Mouse (Mus musculus) forebrain, embryonic 13.5 days (tissue): ENCODE results near the gene Ugt1a10. TPM values are rescaled to one million over a fixed set of nuclear protein-coding genes. Genes with fewer than 3 reads are reported as not detected.
"Not testable (repeated sequence)": the region's sequence is repeated elsewhere in the genome, so short reads cannot be mapped to it uniquely, and the experiment has no call there.

ENCODE experiments used
- ATAC-seq: fragments of 200-750 bp; cut with Nextera tagmentation; 2 replicates; pipeline ENCODE4 v1.8.0; 2017
- H3K27ac ChIP-seq: fragments of 300-500 bp; sonication (generic); 2 replicates; pipeline ENCODE4 v1.5.1; 2015; ENCODE audit warnings: inconsistent platforms, mild to moderate bottlenecking, moderate library complexity
- H3K27me3 ChIP-seq: fragments of 300-500 bp; sonication (generic); 2 replicates; pipeline ENCODE4 v1.6.1; 2015; ENCODE audit warnings: mild to moderate bottlenecking, inconsistent platforms
- H3K36me3 ChIP-seq: fragments of 300-500 bp; sonication (generic); 2 replicates; pipeline ENCODE4 v1.6.1; 2015; ENCODE audit warnings: mild to moderate bottlenecking, inconsistent platforms; ENCODE audit not compliant: poor library complexity, severe bottlenecking
- H3K4me1 ChIP-seq: fragments of 300-500 bp; sonication (generic); 2 replicates; pipeline ENCODE4 v1.6.1; 2015; ENCODE audit warnings: inconsistent platforms
- H3K4me2 ChIP-seq: fragments of 300-500 bp; sonication (generic); 2 replicates; pipeline ENCODE4 v1.6.1; 2015; ENCODE audit warnings: inconsistent platforms, mild to moderate bottlenecking, moderate library complexity
- H3K4me3 ChIP-seq: fragments of 300-500 bp; sonication (generic); 2 replicates; pipeline ENCODE4 v1.5.1; 2015; ENCODE audit warnings: mild to moderate bottlenecking, inconsistent platforms
- H3K9ac ChIP-seq: fragments of 300-500 bp; sonication (generic); 2 replicates; pipeline ENCODE4 v1.6.1; 2015; ENCODE audit warnings: mild to moderate bottlenecking, inconsistent platforms
- H3K9me3 ChIP-seq: fragments of 300-500 bp; sonication (generic); replicated peaks from 2 replicates; pipeline ENCODE4 v1.6.1; 2016; ENCODE audit warnings: inconsistent platforms
- WGBS: fragments of 180-500 bp; shearing (Covaris S2); methylation state at CpG from one replicate; pipeline ENCODE4 v1.1.7; 2015; 5-methylcytosine and 5-hydroxymethylcytosine counted together
- polyA plus RNA-seq: library from polyadenylated mRNA; unstranded; fragments of >200 nt; fragmentation: Nextera tagmentation; extraction: Ambion mirVana; gene quantifications from 2 replicates; pipeline ENCODE4 v1.2.1, GENCODE M21; 2015

Gene Ugt1a10
- polyA plus RNA-seq, 1 experiment from 2014 or later = not detected

DNA sequence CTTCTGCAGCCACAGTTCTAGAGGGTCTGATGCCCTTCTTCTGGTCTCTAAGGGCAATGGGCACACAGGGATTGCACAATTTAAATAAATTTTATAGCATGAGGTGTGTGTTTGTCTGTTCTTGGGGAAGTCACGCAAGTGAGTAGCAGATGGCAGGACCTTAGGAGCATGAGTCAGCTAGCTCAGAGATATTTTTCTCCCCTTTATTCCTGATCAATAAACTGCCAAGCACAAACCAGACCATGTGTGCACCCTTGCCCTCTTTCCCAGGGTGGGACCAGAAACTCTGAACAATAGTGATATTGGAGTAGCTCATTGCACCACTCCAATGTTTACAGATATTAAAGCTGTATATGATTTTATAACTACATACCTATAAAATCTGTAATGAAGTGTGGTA is 75.0 kb downstream of the Ugt1a10 start:
- peaks cover 11% of the 10 kb centered on the region for H3K4me1 ChIP-seq
- H3K27me3 ChIP-seq, H3K4me2 ChIP-seq, H3K9ac ChIP-seq, H3K36me3 ChIP-seq, H3K4me3 ChIP-seq, H3K27ac ChIP-seq, ATAC-seq, H3K9me3 ChIP-seq: not testable (repeated sequence)
- WGBS = 90% methylated on average over 1 of the region's 1 CpGs

DNA sequence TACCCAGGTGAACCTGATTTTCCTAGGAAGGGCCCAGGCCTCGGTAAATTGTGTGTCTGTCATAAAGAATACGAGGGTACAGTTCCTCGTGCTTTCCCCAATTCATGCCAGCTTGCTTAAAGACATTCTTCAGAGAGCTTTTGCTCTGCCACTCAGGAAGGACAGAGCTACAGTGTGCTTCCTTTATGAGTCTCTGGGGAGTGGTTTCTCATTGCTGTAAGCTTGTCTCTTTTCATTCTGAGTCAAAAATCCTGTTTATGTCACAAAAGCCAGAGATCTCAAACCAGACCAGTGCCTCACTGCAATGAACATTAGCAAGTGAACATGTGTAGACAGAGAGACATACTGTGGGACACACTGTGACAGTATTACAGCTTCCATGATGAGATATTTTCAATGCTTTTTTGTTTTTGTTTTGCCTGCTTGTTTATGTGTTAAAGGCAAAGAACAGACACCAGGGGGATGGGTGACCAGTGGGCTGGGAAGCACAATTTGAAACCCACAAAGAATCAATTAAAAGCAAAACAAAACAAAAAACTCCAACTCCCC is 78.8 kb downstream of the Ugt1a10 start:
- 33% methylated on average over 3 of the region's 3 CpGs for WGBS
- Histone ChIP-seq H3K9ac (no peak overlapping the region), H3K4me2 (no peak overlapping the region), H3K27me3 (no peaks in the 10 kb centered on the region), H3K36me3 (no peaks in the 10 kb centered on the region), H3K4me3 (no peak overlapping the region), H3K9me3 (no peaks in the 10 kb centered on the region), H3K4me1 (peaks cover 11% of the 10 kb centered on the region), H3K27ac (peak overlapping the region; percentile 31; the same call in 1 of the 2 replicates)
- 0 out of 2 replicates have a peak, but pooled peaks have one; percentile 16 for ATAC-seq

DNA sequence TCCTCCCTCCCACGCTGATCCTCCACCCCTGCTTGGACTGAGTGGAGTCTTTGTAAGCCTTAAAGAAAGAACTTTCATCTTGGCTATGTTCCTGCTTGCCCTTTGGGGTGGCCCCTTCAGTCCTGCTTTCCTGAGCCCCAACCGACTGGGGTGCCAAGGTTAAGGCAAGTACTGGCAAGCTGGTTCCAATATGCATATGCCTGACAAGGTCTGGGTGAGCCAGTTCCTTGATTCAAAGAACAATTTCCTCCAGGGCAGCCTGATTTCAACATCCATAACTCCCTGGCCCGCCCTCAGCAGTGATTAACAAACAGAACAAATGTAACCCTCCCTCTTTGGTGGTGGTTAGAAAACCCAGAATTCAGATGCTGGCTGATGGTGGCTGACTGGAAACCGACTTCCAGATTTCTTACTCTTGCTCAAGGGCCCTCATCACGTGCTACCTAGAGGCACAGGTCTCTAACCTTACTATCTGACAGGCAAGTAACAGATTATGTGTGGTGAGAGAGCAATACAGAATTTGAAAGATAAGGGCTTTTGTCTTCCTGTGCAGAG is 79.3 kb downstream of the Ugt1a10 start, which contains the start of gene Ugt1a6a:
Ugt1a6a (plus strand) TSS at position 353 of the 555 bp plus-strand sequence.
- ATAC-seq = peak; percentile 68
- Histone ChIP-seq H3K27ac (peak within 1 kb of the TSS; percentile 31; the same call in 1 of the 2 replicates), H3K4me1 (peaks cover 11% of the 10 kb centered on the region)
- WGBS = 43% methylated on average over 5 of the region's 5 CpGs
- not testable (repeated sequence) for H3K4me3 ChIP-seq, H3K27me3 ChIP-seq, H3K9ac ChIP-seq, H3K36me3 ChIP-seq, H3K4me2 ChIP-seq, H3K9me3 ChIP-seq

DNA sequence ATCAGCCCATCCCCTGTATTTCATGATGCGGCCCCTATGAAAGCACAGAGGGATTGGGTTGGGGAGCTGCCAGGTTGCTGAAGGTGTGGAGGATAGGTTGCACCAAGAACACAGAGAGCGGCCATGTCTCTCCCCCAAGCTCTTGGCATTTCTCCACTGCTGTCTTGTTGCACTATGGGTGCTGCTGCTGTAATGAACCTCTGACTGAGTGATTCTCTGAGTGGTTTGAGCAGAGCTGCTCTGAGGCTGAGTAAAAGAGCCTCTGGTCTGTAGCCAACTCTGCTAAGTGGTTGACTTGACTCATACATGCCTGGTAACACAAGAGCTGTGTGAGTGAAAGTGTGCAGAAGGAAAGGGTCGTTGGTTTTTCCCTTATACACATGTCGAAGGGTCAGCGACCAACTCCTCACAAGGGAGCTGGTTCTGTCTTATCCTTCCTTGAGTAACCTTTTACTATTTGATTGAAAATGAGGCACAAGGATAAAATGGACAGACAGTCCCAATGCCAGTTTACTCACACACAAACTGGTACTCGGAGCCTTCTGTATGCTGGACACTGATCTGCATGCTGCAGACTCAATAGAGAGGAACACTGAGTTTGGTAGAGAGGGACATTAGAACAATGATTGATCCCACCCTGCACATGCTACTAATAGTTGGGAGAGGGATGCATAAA is 80.2 kb downstream of the Ugt1a10 start:
- H3K9me3 ChIP-seq, H3K27me3 ChIP-seq, H3K36me3 ChIP-seq, H3K4me3 ChIP-seq, H3K4me2 ChIP-seq, ATAC-seq, H3K27ac ChIP-seq, H3K9ac ChIP-seq: not testable (repeated sequence)
- peaks cover 11% of the 10 kb centered on the region for H3K4me1 ChIP-seq
- WGBS = 82% methylated on average over 5 of the region's 6 CpGs

DNA sequence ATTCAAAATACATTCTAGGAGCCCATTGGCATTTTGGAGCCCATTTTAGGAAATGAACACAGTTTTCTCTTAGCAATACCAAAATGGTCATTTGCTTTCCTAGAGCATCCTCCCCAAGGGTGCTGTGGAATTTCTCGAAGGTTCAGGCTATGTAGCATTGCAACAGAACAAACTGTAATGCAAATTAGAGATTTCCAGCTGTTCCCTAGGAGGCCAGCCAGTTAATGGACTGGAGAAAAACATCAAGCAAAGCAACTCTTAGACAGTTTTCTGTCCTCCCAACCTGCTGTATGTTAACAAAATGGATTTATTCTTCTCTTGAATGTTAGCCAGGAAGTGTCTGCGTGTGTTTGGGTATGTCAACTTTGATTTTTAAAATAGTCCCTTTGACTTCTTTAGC is 81.5 kb downstream of the Ugt1a10 start:
- WGBS = 76% methylated on average over 2 of the region's 2 CpGs
- H3K4me1 ChIP-seq = peaks cover 11% of the 10 kb centered on the region
- ATAC-seq = no peak
- H3K36me3 ChIP-seq = no peaks in the 10 kb centered on the region
- no peak overlapping the region for H3K27ac ChIP-seq
- no peak overlapping the region for H3K4me2 ChIP-seq
- no peak overlapping the region for H3K4me3 ChIP-seq
- no peaks in the 10 kb centered on the region for H3K9me3 ChIP-seq
- H3K9ac ChIP-seq = no peak overlapping the region
- no peaks in the 10 kb centered on the region for H3K27me3 ChIP-seq

DNA sequence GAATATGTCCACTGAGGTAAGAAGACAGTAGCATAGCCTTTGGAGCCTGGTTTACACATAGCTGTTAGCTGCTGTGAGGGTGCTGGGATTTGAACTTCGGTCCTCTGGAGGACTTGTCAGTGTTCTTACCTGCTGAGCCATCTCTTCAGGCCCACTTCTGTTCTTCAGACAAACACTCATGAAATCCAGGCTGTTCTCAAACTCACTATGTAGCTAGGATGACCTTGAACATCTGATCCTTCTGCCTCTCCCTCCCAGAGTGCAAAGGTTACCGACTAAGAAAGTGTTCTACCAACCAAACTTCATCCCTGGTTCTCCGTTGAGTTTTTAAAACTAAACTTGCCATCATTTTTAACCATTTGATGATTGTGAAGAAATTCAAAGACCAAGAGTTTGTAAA is 82.1 kb downstream of the Ugt1a10 start:
- Histone ChIP-seq H3K9me3 (no peaks in the 10 kb centered on the region), H3K4me3 (no peak overlapping the region), H3K27ac (no peak overlapping the region), H3K36me3 (no peaks in the 10 kb centered on the region), H3K9ac (no peak overlapping the region), H3K4me2 (no peak overlapping the region), H3K27me3 (no peaks in the 10 kb centered on the region), H3K4me1 (peaks cover 11% of the 10 kb centered on the region)
- whole genome bisulfite sequencing = 86% methylated on average over 3 of the region's 3 CpGs
- no peak for ATAC-seq

DNA sequence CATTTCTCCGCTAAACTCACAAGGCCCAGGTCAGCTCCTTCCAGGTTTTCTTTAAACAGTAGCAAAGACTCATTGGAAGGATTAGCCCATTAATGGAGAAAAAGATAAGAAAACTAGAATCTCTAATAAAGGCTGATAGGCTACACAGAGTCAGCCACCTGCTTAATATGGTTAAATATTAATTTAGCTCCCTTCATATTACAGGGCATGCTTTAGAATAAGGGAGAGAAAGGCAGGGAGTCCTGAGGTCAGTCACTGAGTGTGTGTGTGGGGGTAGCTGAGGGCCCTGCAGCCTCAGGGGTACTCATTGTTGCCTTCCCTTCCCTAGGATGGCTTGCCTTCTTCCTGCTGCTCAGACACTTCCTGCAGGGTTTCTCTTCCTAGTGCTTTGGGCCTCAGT is 83.0 kb downstream of the Ugt1a10 start:
- Histone ChIP-seq H3K27ac (no peak overlapping the region), H3K4me2 (no peak overlapping the region), H3K4me3 (no peak overlapping the region), H3K9ac (no peak overlapping the region), H3K9me3 (no peaks in the 10 kb centered on the region), H3K4me1 (peaks cover 11% of the 10 kb centered on the region), H3K27me3 (no peaks in the 10 kb centered on the region), H3K36me3 (no peaks in the 10 kb centered on the region)
- no peak for ATAC-seq
- 93% methylated on average over 1 of the region's 1 CpGs for WGBS

DNA sequence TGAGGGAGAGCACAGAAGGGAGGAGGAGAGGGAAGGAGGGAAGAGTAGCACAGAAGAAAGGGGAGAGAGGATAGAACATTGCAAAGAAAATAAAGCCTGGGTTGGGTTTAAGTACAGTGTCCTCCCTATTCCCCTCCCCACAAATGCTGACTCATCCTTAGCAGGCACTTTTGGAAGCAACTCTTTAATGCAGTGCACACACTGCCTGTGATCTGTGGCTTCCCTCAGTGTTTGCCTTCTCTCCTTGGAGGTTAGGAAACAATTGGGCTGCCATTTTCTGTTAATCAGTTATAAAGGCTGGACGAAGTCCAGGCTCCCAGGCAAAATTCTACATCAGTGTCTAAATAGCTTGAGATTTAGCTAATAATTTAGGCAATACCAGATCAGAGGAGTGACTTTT is 85.3 kb downstream of the Ugt1a10 start:
- ATAC-seq, H3K4me3 ChIP-seq, H3K4me2 ChIP-seq, H3K27ac ChIP-seq, H3K9ac ChIP-seq, H3K36me3 ChIP-seq, H3K4me1 ChIP-seq, H3K27me3 ChIP-seq, H3K9me3 ChIP-seq: not testable (repeated sequence)
- WGBS = 72% methylated on average over 1 of the region's 1 CpGs

DNA sequence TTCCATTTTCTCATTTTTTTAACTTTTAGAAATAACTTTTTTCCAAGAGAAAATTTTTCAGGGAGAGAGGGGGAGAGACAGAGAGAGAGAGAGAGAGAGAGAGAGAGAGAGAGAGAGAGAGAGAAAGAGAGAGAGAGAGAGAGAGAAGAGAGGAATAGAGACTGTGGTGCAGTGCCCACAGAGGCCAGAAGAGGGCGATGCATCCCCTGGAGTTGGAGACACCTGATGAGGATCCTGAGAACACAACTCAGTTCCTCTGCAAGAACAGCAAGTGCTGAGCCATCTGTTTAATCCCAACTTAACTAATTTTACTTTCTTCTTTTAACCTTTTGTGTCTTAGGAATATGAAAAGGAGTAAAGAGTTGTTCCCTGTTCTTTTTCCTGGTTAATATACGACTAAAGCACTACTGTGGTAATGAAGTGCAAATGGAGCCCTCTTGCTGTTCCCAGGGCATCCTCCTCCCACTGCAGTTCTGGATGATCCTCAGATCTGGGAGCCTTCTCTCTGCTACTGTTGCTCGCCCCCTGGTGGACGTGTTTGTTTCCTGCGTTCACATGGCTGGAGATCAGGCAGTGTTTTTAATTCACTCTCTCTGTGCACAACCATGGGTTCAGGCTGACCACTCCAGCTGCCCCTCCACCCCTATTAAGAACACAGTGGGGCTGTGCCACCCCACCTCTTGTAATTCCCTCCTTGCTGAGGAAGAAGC is 88.9 kb downstream of the Ugt1a10 start:
- not testable (repeated sequence) for H3K9me3 ChIP-seq, H3K9ac ChIP-seq, H3K4me3 ChIP-seq, H3K4me2 ChIP-seq, H3K27ac ChIP-seq, H3K27me3 ChIP-seq, H3K36me3 ChIP-seq, H3K4me1 ChIP-seq
- 3% methylated on average over 5 of the region's 5 CpGs for WGBS
- ATAC-seq = peak; percentile 33; the same call in 1 of the 2 replicates

DNA sequence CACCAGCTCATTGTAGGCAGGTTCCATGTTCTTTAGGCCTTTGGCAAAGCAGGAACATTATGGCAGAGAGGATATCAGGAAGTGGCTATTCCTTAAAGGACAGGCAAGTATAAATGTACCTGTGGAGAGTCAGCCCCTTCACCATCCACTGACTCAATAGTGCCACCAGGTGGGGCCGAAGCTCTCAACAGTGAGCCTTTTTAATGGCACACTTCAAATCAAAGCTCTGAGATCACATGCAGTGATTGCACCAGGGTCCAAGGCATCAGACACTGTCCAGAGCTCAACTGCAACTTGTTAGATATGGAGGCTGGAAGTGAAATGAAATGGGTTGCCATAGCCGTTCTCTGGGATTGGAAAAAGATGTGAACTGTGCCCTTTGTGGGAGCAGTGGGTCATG is 90.1 kb downstream of the Ugt1a10 start:
- WGBS = 76% methylated on average over 2 of the region's 2 CpGs
- not testable (repeated sequence) for H3K36me3 ChIP-seq, ATAC-seq, H3K27me3 ChIP-seq, H3K9ac ChIP-seq, H3K9me3 ChIP-seq, H3K4me2 ChIP-seq, H3K4me1 ChIP-seq, H3K4me3 ChIP-seq, H3K27ac ChIP-seq

DNA sequence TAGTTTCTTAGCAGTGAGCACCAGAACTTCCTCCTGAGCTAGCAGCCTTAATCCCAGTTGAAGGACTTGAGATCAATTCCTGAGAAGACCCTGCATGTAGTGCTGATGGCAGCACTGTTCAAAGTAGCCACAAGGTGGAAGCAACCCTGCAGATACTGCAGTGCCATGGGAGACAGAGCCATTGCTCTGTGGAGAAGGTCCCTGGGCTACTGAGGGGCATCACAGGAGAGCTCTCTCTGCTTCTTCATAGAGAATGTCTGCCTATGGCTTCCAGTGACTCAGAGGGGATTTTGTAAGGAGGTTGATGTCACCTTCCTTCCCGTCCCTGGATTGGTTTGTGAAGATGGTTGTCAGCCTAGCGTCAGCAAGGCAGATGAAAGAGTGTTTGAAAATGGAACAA is 94.9 kb downstream of the Ugt1a10 start:
- not testable (repeated sequence) for H3K4me2 ChIP-seq, H3K36me3 ChIP-seq, H3K4me3 ChIP-seq, H3K9me3 ChIP-seq, H3K27me3 ChIP-seq, H3K9ac ChIP-seq, ATAC-seq, H3K27ac ChIP-seq, H3K4me1 ChIP-seq
- 74% methylated on average over 2 of the region's 2 CpGs for WGBS

DNA sequence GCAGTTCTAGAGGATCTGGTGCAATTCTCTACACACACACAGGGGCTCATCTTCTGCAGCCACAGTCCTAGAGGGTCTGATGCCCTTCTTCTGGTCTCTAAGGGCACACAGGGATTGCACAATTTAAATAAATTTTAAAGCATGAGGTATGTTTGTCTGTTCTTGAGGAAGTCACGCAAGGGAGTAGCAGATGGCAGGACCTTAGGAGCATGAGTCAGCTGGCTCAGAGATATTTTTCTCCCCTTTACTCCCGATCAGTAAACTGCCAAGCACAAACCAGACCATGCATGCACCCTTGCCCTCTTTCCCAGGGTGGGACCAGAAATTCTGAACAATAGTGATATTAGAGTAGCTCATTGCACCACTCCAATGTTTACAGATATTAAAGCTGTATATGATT is 103.2 kb downstream of the Ugt1a10 start:
- no peaks in the 10 kb centered on the region for H3K4me1 ChIP-seq
- H3K4me2 ChIP-seq = no peak overlapping the region
- WGBS = 94% methylated on average over 2 of the region's 2 CpGs
- no peak overlapping the region for H3K9ac ChIP-seq
- no peaks in the 10 kb centered on the region for H3K9me3 ChIP-seq
- H3K36me3 ChIP-seq = no peaks in the 10 kb centered on the region
- no peak for ATAC-seq
- no peaks in the 10 kb centered on the region for H3K27me3 ChIP-seq
- no peak overlapping the region for H3K4me3 ChIP-seq
- H3K27ac ChIP-seq = no peak overlapping the region
